Mouse (Mus musculus) thymus, postnatal 14 days (tissue): ENCODE measurements around the gene Kdf1.

Source experiments
- DNase-seq: peaks from one replicate; pipeline ENCODE4 v3.0.0; 2021

The Kdf1 gene

DNA sequence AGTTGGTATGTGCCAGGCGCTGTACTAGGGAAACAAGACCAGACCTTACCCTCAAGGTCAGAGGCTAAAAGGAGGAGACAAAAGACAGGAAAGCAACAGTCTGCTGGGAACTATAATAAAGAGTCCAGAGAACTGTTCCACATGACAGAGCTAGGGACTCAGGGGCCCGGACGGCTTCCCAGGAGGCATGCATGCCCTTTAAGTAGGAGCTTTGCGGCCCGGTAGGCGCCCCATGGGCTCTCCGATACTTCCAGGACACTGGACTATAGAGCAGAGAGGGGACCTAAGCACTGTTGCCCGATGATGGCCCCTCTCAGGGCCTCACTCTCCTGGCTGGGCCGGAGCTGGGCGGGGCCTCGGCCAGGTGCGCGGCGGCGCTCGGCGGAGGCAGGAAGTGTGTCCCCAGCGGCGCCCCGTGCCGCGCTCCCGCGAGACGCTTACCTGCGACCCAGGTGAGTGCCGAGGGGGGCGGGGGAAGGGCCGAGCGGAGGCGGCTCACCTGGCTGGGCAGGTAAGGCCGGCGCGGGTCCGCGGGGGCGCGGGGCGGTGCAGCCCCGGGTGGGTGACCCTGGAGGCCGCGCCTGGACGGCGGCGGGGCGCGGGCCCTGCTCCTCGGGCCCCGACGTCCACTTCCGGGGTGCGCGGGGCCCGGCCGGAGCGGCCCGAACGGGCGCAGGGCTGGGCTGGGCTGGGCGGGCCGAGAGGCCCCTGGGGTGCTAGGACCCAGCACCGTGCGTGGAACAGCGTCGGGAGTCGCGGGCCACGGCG is at the start of gene Kdf1:
Kdf1 (plus strand) TSS at position 363 of the 768 bp plus-strand sequence.
- DNase-seq: no peak

DNA sequence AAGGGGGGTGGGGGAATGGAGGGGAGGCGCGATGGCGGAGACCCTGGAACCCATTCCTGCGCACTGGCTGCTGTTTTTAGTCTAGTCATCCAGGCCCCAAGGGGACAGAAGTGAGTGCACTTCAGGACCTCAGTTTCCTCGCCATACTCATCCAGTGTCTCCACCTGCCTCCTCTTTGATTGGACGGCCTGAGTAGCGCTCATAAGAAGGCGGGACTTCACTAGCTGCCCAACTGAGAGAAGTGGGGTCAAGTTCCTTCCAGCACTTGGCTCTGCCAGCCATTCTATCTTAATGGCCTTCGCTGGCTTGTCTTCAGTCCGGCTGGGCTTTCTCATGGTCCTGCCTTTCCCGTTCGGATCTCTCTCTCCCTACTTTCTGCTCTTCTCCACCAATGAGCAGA is 49.6 kb upstream of the Kdf1 start:
- no peak for DNase-seq

DNA sequence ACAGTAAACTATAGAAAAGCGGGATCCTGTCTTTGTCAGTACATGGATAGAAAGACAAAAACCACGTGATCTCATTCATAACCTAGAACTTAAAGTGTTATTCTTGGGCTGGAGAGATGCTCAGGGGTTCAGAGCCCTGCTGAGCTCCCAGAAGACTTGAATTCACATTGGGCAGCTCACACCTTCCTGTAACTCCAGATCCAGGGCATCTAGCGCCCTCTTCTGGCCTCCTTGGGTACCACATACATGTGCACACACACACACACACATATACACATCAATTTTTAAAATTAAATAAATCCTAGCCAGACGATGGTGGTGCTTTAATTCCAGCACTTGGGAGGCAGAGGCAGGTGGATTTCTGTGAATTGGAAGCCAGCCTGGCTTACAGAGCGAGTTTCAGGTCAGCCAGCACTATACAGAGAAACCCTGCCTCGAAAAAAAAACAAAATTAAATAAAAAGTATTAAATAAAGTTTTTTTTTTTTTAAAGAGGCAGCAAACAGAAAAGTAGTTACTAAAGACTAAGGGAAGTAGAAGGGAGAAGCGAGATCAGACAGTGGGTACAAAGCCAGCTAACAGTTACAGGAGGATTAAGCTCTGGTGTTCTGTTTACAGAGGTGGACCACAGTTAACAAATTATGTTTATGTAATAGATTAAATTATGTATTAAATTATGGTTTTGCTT is 47.5 kb upstream of the Kdf1 start:
- no peak for DNase-seq

DNA sequence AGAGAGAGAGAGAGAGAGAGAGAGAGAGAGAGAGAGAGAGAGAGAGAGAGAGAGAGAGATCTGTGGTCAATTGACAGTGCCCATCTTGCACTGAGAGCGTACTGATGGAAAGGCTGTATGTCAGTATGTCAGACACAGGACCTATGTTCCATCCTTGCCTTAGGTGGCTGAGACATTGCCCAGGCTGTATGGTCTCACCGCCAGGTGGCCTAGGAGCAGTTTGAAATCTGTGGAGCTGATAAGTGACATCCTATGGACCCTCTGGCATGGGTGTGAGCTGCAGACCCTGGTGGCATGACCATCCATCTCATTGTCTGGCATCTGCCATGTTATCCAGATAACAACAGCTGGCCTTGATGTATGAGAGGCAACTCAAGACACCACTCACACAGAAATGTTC is 44.9 kb upstream of the Kdf1 start:
- DNase-seq: no peak

DNA sequence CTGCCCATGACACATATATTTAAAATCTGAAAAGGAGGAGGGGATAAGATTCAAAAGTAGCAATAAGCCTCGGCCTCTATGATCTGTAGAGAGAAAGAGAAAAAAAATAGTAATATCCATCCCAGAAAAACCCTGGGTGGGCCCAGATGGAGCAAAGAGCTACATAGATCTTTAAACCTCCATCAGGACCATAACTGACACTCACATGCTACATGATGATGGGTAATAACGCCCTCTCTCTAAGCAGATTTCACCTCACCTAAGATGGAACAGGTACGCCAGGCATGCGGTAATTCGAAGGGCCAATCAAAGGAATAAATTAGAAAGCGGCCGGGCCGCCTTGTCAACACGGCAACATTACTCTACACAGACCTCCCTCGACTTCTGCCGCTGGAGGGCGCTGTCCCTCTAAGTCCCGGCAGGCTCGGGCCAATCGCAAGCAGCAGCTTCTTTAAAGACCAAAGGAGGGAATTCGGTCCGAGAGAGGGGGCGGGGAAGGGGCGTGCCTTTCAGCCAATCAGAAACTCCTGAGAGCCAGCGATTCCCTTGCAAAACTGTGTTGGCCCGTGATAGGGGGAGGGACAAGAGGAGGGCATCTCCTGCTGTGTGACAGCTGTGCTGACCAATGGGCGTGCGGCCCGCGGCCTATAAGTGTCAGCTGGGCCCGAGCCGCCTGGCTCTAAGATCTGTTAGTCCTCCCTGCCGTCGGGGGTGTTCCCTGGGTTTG is 39.1 kb upstream of the Kdf1 start, which contains the start of gene Tent5b:
Tent5b (plus strand) TSS at position 675 of the 727 bp plus-strand sequence.
- peak; percentile 94 for DNase-seq

DNA sequence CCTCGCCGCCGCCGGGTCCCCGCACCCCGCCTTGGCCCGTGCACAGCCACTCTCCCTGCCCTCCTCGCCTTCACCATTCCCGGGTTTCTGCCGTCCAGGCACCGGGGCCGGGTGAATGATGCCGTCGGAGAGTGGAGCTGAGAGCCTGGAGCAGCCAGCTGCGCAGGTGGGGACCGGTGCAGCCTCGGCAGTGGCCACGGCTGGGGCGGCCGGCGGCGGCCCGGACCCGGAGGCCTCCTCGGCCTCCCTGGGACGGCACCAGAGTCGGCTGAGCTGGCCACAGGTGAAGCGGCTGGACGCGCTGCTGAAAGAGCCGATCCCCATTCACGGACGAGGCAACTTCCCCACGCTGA is 38.6 kb upstream of the Kdf1 start:
- DNase-seq: no peak

DNA sequence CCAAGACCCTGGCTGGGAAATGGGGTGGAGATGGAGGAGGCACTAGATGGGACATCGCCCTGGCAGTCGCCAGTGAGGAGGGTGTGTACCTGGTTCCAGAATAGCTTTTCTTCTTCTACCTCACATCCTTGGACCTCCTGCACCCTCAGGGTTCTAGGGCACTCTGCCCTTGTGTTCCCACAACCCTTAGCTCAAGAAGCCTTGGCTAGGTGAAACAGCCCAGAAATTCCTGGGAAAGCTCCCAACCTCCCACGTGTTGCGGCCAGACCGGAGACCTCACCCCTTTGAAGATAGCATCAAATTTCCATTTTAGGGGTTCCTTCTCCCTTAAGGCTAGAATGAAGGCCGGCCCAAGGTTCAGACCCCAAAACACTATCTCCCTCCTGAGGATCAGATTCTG is 38.0 kb upstream of the Kdf1 start:
- DNase-seq: no peak

DNA sequence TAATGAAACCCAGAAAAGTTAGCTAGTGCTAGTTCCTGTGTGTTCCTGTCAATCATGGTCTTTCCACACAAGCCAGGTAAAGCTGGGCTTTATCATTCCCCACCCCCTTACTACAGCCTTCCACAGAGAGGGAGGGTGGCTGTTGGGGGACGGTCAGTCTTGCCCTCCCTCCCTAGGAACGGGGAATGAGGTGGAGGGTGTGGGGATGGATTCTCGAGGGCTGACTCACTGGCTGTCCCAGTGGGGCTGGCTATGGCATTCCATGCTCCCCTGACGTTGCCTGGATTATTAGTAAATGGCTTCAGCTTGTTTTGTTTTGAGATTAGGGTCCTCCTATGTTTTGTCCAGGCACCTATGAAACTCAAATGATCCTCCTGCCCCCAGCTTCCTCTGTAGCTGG is 37.3 kb upstream of the Kdf1 start:
- no peak for DNase-seq

DNA sequence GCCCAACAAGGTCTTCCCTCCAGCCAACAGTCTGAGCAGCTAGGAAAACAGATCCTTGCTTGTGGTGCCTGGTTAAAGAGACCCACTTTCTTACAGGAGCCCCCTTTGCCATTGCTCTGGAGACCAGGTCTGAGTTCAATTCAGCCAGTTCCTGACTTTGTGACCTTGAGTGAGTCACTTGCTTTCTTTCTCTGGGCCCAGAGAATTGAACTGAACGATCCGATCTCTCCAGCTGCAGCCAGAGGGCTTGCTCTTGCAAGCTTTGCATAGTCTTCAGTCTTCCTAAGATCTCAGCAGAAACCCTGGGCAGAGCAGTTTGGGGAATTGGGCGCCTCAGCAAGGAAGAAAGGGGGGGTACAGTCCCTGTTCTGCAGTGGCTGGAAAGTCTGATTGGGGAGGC is 36.3 kb upstream of the Kdf1 start:
- DNase-seq: no peak

- no peak for DNase-seq
These were observed 34.3 kb upstream of the Kdf1 start for GRCm38 (mm10) chr4:133484266-133485025.

- DNase-seq: no peak
These were observed 32.9 kb upstream of the Kdf1 start for GRCm38 (mm10) chr4:133485691-133486425.

DNA sequence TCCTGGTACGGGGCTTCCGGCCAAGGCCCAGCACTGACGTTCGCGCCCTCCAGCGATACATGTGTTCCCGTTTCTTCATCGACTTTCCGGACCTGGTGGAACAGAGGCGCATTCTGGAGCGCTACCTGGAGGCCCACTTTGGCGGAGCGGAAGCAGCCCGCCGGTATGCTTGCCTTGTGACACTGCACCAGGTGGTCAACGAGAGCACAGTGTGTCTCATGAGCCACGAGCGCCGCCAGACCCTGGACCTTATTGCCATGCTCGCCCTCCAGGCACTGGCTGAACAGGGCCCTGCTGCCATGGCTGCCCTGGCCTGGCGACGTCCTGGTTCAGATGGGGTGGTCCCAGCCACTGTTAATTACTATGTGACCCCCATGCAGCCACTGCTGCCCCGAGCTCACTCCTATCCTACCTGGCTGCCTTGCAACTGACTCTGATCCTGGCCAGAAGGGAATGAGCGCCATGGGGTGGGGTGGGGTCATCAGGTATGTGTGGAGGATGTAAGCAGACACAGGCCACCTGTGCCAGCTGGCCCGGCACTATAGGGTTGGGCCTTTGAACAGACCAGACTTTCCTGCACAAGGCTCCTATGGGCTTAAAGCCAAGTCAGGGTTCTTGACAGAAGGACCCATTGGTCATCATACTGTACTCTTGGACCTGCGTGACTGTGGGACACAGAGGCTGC is 31.9 kb upstream of the Kdf1 start:
- DNase-seq: no peak

GRCm38 (mm10) chr4:133488619-133489392 is 30.0 kb upstream of the Kdf1 start:
- DNase-seq: no peak

DNA sequence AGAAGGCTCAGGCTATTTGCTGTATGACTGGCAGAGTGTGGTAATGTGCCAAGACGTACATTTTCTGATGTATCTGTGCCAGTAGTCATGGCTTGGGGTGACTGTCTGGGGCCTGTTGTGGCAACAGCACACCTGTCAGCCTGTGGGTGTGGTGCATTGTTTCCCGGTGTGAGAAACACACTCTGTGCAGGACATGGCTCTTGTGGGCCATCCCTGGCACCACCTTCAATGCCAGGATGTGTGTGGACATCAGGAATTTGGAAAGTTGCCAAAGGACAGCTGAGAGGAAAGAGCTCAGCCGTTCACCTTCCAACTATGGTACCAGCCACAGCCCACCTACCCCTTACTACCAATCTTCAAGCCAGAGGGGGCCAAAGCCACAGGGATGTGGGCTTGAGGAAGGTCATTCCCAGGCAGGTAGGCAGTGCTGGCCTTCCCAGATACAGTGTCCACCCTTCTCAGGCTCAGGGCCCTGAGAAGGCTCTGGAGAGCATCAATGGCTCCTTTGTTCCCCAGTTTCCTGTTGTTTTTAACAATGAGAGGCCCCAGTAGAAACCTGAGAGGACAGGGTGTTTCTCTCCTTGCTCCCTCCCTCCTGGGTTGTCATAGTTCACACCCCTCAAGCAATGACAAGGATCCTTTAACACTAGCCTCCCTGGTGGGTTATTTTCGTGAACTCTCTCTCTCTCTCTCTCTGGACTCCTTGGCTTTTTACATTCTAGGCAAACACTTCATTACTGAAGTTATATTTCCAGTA is 29.1 kb upstream of the Kdf1 start:
- DNase-seq: no peak

- no peak for DNase-seq
These were observed 27.0 kb upstream of the Kdf1 start for GRCm38 (mm10) chr4:133491800-133492199.

- no peak for DNase-seq
These were observed 24.9 kb upstream of the Kdf1 start for GRCm38 (mm10) chr4:133493895-133494294.

GRCm38 (mm10) chr4:133494432-133494831 is 24.3 kb upstream of the Kdf1 start:
- DNase-seq: peak; percentile 90

- no peak for DNase-seq
These were observed 23.9 kb upstream of the Kdf1 start for GRCm38 (mm10) chr4:133494867-133495266.

DNA sequence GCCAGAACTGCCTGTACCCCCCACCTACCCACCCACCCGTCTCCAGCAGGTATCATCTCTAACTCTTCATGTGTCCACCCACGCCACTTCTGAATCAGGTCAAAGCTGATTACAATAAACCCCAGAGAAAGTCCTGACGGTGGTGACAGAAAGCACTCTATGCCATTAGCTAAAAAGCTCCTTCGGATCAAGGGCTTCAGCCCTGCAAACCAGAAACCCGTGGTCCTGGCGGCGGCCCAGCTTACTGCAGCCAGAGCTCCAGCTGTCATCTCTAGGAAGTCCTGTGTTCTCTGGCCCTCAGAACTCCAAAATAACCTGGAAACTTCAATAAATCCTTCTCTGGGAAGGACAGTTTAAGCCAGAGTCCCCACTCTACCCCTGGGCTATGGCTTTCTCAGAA is 23.1 kb upstream of the Kdf1 start:
- no peak for DNase-seq
